Mouse (Mus musculus) granulocyte monocyte progenitor cell, adult 5-6 weeks (primary cell): ENCODE results near the gene Shh. TPM values are rescaled to one million over a fixed set of nuclear protein-coding genes. Genes with fewer than 3 reads are reported as not detected.

Source experiments
- ATAC-seq: replicated peaks from 2 replicates; pipeline ENCODE4 v1.8.0; 2016; ENCODE audit warnings: mild to moderate bottlenecking, moderate TSS enrichment, inconsistent platforms; ENCODE audit not compliant: poor library complexity, severe bottlenecking
- total RNA-seq, 2 experiments: library from RNA; stranded (forward) in 1 of 2; stranded (reverse) in 1 of 2; fragments of 200-712, 200-1000 nt in 1 of 2; fragments of >200 nt in 1 of 2; fragmentation: Nextera tagmentation in 1 of 2; gene quantifications; 2 replicates each; pipeline ENCODE4 v1.2.3; 2014 to 2017

Gene Shh
- total RNA-seq (2014; fragmentation: Nextera tagmentation) (not detected in 2 replicates), total RNA-seq (2017) (not detected in 2 replicates)

DNA sequence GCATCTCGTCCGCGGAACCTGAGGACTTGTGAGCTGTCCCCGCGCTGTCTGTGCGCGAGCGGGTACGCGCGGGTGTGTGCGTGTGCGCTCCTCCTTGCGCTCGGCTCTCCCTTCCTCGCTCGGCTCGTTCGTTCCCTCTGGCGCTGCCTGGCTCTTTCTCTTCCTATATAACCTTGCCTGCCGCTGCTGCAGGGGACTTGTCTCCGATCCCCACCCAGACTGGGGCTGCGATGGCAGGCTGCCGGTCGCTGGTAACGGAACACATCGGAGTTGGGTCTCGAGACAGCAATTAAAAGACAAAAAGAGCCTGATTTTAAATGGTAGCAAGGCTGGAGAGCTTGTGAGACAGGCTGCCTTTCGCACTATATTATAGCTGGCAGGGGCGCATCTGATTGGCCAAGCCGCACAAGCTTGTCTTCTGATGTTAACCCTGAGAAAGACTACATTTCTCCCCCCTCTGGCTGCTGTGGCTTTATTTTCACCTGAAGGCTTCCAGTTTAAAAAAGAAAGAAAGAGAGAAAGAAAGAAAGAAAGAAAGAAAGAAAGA is at the start of gene Shh:
TSS of gene Shh (minus strand) at position 497 of the 547 bp plus-strand sequence.
- no peak for ATAC-seq

DNA sequence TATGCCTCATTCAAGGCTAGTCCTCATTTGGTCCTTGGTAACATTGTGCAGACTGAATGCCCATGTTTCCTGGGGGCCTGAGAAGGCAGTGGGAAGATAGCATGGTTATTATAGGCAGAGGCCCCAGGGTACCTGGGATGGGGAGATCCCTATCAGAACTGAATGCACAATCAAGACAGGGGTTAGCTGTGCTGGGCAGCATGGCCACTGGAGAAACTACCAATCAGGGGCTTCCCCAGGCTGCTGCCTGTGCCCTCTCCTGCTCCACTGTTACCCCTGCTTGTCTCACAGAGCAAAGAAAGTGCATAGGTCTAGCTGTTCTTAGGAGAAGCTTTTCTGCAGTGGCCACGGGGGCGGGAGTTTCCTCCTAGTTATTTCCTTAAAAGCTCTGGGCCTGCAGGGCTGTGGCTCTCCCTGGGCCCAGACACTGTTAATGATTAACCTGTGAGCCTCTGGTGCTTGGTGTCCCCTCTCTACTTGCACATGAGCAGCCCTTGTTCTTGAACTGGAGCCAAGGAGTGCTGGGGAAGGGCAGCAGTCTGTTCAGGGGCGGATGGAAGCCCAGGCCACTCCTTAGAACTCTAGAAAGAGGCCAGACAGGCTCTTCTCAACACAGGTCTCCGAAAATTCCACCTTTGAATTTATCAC is 33.9 kb upstream of the Shh start:
- no peak for ATAC-seq

DNA sequence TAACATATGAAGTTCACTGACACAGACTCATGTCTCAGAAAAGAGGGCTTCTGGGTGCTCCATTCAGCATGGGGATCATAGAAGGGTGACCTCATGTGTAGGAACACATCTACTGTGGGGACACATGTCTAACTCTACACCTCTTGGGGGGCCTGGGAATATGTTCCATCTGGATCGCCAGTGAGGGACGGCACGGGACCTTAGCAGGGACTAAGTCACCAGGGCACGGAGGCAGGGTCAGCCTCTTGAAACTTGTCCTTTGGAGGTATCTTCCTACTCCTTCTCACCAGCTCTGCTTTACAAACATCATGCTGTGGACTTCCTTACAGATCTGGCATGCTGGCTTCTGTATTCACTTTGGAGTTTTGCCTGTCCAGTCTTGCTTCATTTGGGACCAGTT is 31.8 kb upstream of the Shh start:
- ATAC-seq: no peak

DNA sequence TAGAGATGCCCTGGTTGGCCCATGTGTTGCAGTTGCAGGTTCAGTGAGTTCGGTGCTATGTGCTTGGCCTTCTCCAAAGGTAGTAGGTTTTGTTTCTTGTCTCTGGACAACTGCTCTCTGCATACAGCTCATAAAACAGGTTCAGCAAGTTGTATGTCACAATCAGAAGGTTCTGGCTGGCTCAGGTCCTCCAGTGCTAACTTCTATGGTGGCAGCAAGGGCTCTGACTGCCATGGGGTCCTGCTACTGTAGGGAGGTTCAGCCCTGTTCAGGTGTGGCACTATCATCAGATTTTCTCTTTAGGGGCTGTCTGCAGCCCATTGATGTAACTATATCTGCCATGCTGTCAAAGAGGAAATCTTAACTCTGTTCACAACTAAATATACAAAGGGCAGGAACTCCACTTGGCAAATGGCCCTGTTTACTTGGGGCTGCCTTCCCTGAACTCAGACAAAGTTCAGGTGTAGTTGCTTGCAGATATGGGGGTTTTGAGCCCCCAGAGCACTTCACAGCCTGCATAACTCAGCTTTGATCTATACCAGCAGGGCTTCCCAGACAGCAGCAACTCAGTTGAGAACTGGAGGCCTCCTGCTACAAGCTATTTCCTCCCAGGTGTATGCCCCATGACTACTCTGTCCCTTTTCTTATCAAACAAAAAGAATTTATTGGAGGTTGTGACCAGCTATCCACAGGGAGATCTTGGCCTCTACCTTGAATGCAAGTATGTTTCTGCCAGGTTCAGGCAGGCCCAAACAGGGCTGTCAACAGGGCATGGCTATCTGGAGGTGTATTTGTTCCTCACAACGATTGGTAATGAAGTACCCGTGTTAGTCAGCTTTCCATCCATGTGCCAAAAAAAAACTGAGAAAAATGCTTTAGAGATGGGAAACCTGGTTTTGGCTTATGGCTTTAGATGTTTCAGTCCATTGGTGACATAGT is 28.9 kb upstream of the Shh start:
- no peak for ATAC-seq

DNA sequence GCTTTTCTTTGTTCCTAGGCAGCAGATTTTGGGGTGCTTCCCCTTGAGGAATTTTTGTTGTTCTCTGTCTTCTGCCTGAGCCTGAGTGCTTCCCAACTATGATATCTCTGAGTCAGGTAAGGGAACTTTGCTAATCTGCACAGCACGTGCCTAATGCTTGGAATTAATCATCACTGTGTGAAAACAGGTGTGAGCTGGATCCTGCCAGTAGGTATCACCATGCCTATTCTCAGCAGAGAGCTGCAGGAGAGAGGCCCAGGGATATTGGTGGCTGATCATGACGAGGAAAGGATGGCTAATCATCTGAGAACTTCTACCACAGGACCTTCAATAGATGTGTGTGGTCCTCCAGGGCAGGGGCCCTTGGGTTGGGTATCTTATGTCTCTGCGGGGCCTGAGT is 26.5 kb upstream of the Shh start:
- no peak for ATAC-seq

DNA sequence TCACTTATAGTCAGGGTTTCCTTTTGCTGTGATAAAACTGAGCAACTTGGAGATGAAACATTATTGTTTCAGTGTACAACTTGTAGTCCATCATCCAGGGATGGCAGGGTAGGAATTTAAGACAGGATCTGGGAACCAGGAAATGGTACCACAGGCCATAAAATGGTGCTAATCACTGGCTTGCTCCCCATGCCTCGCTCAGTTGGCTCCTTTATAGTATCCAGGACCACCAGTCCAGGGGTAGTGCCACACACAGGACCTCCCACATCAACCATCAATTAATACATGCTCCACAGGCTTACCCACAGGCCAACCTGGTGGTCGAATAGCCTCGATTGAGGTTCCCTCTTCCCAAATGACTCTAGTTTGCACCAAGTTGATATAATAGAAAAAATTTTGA is 15.9 kb upstream of the Shh start:
- no peak for ATAC-seq

DNA sequence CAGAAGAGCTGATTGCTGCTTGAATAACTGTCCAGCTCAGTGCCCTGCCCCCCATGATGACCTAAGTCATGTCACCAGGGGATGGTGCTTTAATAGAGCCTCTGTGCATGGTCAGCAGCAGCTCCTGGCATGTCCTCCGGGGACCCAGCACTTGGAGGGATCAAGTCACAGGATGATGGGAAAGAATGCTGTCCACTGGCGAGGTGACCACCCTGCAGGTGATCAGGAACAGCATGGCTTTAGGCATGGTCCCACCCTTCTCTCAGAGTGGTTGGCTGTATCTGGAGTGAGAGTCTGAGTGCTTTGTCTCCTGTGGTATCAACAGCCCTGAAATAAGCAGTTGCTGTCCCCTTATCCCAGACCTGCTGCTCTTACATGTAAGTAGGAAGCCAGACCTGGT is 14.7 kb upstream of the Shh start:
- no peak for ATAC-seq

DNA sequence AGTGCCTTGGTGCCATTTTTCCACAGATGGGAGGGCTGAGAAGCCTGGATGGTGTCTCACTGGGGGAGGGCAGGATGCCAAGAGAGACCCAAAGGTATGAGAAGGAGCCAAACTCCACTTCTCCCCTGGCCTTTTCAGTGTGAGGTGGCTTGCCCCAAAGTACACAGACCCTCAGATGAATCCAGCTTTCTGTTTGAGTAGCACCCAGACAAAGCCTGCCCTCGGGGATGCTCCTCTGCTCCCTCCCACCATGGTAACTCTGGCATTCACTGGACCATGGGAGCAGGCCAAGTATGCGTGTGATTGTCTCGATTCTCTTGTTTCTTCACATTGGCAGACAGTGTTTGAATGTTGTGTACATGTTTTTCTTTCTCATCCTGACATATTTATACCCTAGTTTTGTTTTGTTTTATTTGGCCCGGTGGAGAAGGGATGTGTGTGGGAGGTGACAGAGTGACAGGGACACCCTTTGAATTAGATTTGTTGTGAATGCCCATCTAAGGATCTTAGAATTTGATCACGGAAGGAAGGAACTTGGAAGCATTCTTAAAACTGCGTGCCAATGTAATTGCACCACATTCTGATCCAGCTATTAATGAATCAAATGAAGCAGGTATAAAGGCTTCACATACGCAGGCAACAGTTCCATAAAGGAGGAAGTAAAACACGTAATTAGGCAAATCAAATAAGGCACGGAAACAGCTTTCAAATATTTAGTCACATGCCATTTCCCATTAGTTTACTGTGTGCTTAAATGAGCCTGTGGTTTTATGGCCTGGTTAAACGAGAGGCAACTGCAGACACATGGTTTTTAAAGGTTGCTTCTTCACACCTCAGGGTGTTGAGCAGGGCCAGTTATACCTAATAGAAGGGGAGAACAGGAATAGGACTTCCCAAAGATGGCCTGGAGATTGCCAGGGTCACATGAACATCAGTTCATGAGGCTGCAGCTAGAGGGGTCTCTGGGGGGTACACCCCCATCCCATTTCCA is 9.6 kb upstream of the Shh start:
- no peak for ATAC-seq

DNA sequence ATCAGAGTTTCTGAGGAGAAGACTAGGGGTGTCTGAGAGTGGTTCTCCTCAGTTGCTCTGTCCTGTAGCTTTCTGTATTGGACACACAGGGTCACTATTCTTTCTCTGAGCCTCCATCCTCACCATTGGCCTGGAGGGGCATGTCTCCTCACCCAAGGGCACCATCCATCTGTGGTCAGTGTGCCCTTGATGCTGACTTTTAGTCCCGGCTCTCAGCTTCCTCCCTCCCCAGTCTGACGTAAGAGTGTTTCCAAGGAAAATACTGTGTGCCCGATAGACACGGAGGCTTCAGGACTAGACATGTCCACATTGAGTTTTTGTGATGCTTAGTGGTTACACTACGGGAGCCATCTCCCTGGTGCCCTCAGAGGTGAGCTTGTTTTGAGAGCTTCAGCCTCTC is 6.5 kb upstream of the Shh start:
- ATAC-seq: no peak

DNA sequence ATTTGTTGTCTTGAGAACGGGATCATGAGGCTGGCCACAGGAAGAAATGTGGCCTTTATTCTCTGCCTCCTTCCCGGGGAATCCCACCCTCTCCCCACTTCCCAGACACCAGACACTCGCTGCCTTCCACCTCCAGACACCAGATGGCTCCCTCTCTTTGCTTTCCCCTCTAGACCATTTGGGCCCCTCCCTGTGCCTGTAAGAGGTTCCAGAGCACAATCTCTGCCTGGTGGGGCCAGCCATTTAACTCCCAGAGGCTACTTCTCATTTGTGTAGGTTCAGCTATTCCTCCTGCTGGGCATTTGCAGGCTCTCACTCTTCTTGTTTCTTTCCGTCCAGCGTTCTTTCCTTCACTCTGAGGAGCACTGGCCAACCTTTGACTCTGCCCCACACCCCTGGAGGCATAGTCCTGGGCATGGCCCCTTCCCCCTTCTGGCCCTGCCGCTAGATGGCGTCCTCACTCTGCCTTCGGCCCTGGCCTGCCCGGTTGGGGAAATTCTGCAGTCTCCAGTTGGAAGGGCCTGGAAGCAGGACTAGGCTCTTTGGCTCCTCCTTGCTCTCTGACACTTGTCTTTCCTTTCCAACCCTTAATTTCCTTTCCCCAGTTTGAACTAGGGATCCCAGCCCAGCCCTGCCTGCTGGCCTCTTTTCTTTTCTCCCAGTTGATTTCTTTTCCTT is 2.6 kb upstream of the Shh start:
- ATAC-seq: no peak

DNA sequence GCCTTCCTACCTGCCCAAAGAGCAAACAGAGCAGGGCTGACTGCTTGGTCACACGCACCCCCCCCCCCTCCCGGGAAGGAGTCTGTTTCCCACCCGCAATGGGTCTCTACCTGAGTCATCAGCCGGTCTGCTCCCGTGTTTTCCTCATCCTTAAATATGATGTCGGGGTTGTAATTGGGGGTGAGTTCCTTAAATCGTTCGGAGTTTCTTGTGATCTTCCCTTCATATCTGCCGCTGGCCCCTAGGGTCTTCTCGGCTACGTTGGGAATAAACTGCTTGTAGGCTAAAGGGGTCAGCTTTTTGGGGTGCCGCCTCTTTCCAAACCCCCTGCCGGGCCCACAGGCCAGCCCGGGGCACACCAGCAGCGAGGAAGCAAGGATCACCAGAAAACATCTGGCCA is 705 bp downstream of the Shh start:
- ATAC-seq: no peak

DNA sequence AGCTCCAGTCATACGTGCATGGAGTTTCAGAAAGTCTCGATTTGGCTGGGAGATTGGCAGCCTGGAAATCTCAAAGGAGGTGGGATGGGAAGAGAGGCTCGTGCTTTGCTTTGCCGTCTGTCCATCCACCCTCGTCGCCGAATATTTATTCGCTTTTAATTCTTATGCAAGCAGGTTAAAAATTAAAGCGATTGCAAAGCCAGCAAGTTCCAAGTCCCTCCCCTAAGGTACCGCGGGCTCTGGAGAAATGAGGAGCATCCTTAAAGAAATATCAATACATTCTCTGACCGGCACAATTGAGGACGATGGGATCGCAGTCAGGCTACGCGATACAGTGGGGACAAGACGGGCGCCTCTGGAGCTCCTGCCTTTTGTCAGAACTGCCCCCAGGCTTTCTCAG is 1.5 kb downstream of the Shh start:
- ATAC-seq: no peak

DNA sequence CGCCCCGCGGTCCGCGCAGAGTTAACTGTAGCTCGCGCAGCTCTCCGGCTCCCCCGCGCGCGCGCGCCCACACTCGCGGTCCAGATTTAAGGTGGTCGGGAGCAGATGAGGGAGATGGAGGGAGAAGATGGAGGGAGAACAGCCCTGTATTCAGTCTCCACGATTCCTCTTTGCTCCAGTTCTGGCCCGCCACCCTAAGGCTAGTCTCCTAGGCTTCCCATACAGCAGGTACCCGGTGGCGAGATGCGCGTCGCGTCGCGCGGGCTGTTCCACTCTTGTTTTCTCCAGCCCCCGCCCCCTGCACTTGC is 2.0 kb downstream of the Shh start:
- no peak for ATAC-seq

DNA sequence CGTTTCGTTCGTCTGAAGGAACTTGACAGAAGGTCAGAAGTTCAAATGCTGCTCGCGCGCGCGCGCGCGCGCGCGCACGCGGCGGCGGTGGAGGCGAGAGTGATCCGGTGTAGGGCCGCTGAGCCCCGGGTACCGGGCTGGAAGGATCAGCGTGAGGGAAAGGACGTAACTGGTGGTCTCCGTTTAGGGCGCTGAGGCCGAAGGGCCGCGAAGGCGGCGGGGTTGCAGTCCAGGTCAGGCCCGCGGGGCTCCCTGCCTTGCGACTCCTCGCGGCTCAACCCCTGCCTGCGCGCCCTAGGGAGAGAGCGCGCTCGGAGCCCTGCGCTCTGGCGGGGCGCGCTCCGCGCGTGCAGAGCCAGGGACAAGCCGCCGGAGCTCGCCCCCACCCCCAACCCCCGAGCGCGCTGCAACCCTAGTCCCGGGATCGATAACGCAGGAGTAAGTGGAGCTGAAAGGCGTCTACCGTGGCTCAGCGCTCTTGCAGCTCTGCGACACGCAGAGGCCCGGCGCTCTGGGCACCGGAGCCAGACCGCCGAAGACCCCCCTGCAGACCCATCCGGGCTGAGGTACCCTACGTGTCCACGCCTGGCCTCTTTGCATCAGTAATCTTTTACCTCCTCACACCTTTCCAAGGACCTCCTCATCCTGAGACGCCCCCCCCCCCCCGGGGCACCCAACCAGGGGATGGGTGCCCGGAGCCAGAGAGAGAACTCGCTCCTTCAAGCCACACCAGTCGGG is 2.5 kb downstream of the Shh start:
- no peak; the same call in 1 of the 2 replicates for ATAC-seq

DNA sequence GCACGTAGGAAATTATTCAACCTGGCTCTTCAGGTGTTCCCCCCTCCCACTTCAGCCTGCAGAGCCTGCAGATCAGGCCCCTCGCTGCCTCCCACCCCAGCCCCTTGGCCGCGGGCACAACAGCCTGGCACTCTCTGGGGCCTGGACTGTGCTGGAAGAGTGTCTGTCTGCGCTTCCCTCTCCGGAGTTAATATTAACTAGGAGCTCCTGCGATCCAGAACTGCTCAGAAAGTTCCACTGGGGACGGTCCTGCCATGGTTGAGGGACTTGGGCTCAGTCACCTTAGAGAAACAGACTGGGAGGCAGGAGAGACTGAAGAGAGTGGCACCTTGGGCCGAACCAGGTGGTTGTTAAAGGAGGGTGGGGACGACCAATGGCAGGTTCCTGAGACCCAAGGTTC is 3.4 kb downstream of the Shh start:
- ATAC-seq: no peak

DNA sequence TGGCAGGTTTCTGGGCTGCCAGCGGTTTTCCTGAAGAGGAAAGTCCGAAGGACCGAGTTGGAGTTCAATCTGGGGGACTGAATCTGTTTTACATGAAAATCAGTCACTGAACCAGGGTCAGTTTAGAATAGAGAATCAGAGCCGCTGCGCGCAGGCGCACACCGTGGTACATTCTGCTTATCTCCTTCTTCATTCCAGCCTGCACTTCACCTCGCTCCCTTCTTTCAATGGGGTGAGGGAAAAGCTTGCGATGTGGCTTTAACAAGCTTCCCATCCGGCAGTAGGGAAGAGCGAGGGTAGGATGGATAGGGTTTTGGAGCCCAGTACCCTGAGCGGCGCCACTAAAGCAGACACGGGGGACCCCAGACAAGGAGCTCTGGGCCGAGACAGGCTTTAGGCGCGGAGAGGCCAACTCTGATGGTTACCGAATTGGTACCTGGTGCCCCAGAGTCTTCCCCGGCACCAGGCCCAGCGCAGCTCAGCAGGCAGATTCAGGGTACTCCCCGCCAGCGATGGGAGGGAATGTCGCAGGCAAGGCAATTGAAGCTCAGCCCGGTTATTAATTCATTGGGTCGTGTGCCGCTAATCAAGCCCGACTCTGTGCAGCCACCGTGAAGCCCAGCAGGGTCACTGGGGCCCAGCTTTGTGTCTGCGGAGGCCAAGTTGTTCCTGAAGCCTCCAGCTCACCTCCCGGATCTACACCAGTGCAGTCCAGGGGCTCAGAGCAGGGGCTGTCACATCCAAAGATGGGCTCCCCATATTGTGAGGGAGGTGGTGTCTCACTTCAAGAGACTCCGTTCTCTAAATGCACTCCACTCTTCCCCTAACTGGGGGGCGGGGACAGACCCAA is 4.1 kb downstream of the Shh start:
- ATAC-seq: no peak

DNA sequence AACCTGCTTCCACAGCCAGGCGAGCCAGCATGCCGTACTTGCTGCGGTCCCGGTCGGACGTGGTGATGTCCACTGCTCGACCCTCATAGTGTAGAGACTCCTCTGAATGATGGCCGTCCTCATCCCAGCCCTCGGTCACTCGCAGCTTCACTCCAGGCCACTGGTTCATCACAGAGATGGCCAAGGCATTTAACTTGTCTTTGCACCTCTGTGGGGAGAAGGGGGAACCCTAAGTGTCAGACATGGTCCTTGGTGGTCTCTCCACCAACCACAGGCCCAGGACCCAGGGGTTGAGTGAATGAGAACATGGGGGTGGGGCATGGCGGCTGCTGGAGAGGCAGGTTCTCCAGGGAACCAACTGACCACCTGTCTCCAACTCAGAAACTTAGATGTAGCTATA is 5.7 kb downstream of the Shh start:
- no peak for ATAC-seq
